Mouse (Mus musculus) kidney, embryonic 16.5 days (tissue): Measurements from ENCODE around the gene Kcnh4. TPM values are rescaled to one million over a fixed set of nuclear protein-coding genes. Genes with fewer than 3 reads are reported as not detected.
A peak's percentile ranks its signal among the peaks of the same experiment; 100 is the strongest.
"Not testable (repeated sequence)": the region's sequence is repeated elsewhere in the genome, so short reads cannot be mapped to it uniquely, and the experiment has no call there.

Experiments used
- ATAC-seq: fragments of 200-750 bp; cut with Nextera tagmentation; 2 replicates; pipeline ENCODE4 v1.8.0; 2017; ENCODE audit warnings: moderate TSS enrichment; ENCODE audit not compliant: low FRiP score, low TSS enrichment
- H3K27ac ChIP-seq: fragments of 300-500 bp; sonication (generic); 2 replicates; pipeline ENCODE4 v1.5.1; 2014; ENCODE audit warnings: low read length
- H3K27me3 ChIP-seq: fragments of 300-500 bp; sonication (generic); 2 replicates; pipeline ENCODE4 v1.6.1; 2014; ENCODE audit warnings: low read length, control low read depth, mixed read lengths; ENCODE audit not compliant: insufficient read depth
- H3K36me3 ChIP-seq: fragments of 300-500 bp; sonication (generic); 2 replicates; pipeline ENCODE4 v1.6.1; 2014; ENCODE audit warnings: low read length, control low read depth, mixed read lengths; ENCODE audit not compliant: insufficient read depth
- H3K4me1 ChIP-seq: fragments of 300-500 bp; sonication (generic); 2 replicates; pipeline ENCODE4 v1.6.1; 2014; ENCODE audit warnings: low read length, control low read depth, mixed read lengths; ENCODE audit not compliant: insufficient read depth
- H3K4me2 ChIP-seq: fragments of 300-500 bp; sonication (generic); replicated peaks from 2 replicates; pipeline ENCODE4 v1.6.1; 2014; ENCODE audit warnings: low read depth, low read length
- H3K4me3 ChIP-seq: fragments of 300-500 bp; sonication (generic); 2 replicates; pipeline ENCODE4 v1.5.1; 2014; ENCODE audit warnings: mild to moderate bottlenecking, low read length
- H3K9ac ChIP-seq: fragments of 300-500 bp; sonication (generic); replicated peaks from 2 replicates; pipeline ENCODE4 v1.6.1; 2014; ENCODE audit warnings: low read length
- H3K9me3 ChIP-seq: fragments of 300-500 bp; sonication (generic); 2 replicates; pipeline ENCODE4 v1.6.1; 2016; ENCODE audit warnings: low read length, control low read depth
- WGBS: fragments of 180-500 bp; shearing (Covaris S2); extraction: QIAGEN DNeasy Blood & Tissue Kit; methylation state at CpG from one replicate; pipeline ENCODE4 v1.1.7; 2014; 5-methylcytosine and 5-hydroxymethylcytosine counted together
- polyA plus RNA-seq: library from polyadenylated mRNA; unstranded; fragments of >200 nt; fragmentation: Nextera tagmentation; extraction: Ambion mirVana; gene quantifications from 2 replicates; pipeline ENCODE4 v1.2.1, GENCODE M21; 2015

Gene Kcnh4
- polyA plus RNA-seq: not detected in 2 replicates

DNA sequence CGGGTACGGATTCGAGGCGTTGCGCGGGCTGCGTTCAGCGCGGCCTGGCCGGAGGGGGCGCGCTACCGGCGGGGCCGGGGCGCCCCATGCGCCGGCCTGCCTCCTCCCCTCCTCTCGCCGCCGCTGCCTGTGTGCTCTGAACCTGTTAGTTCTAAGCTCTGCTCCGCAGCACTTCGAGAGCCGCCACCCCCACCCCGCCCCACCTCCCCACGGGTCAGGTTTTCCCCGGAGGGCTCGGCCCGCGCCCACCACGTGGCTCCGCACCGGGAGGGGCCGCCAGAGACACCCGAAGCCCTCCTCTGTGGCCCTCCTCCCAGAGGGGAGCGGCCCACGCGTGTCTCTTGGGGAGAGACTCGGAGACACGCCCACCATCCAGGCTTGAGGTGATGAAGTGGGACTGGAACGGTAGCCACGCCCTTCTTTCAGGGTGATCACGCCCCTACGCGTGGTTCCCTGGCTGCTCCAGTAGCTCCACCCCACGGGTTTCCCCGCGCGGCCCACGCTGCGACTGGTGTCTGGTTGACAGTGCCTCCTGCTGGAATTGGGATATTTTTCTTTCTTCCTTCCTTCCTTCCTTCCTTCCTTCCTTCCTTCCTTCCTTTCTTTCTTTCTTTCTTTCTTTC, at the start of gene Kcnh4:
TSS of gene Kcnh4 (minus strand) at position 332 of the 623 bp plus-strand sequence.
- ATAC-seq: no peak
- peaks cover 12% of the 10 kb centered on the region for H3K4me1 ChIP-seq
- WGBS: 2% methylated on average over 46 of the region's 51 CpGs
- H3K4me2 ChIP-seq: peak within 1 kb of the TSS; percentile 59
- H3K27ac ChIP-seq: no peak within 1 kb of the TSS
- H3K4me3 ChIP-seq: peak within 1 kb of the TSS; percentile 32
- no peaks in the 10 kb centered on the region for H3K9me3 ChIP-seq
- H3K9ac ChIP-seq: no peak within 1 kb of the TSS
- H3K27me3 ChIP-seq: peaks cover 30% of the 10 kb centered on the region
- H3K36me3 ChIP-seq: no peaks in the 10 kb centered on the region

DNA sequence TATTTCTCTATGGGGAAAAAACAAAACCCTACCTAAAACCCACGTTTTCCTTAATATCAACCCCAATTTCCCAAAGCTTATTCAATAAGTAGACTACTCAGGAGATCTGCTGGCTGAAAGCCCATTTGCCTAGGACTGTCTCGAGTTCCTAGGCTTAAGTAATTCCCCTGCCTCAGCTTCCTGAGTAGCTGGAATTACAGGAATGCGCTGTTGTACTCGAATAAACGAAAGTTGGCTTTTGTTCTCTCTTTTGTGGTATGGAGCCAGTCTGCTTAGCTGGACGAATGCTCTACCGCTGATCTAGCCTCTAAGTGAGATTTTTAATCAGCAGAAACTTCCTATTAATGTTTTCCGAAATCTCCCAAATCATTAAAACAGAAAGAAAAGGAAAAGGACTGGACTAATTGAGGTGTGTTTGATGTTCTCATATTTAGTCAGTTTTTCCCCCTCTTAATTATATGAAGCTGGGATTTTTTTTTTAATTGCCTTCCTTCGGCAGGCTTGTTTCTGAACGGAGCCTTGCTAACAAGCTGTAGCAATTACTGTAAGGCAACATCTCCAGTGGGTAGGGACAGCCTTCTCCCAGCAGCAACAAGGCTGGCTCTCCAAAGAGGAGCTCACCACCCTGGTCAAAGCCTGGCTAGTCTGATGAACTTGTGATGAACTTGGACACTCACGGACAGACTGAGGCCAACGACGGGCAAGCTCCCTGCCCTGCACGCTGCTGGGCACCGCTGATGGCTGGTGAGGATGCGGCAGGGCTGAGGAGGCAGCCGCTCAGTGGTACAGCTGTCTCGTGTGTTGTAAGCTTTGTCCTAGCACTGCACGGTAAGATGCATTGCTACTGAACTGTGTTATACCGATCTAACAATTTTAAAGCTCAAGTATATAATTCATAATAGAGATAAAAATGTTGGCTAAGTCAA, 46.9 kb upstream of the Kcnh4 start:
- no peaks in the 10 kb centered on the region for H3K27me3 ChIP-seq
- no peak overlapping the region for H3K4me2 ChIP-seq
- WGBS: 72% methylated on average over 20 of the region's 20 CpGs
- H3K27ac ChIP-seq: no peak overlapping the region
- H3K4me3 ChIP-seq: no peak overlapping the region
- H3K9me3 ChIP-seq: peaks cover 3% of the 10 kb centered on the region; the same call in 1 of the 2 replicates
- H3K36me3 ChIP-seq: peaks cover 27% of the 10 kb centered on the region
- peaks cover 8% of the 10 kb centered on the region for H3K4me1 ChIP-seq
- ATAC-seq: no peak
- H3K9ac ChIP-seq: no peak overlapping the region

DNA sequence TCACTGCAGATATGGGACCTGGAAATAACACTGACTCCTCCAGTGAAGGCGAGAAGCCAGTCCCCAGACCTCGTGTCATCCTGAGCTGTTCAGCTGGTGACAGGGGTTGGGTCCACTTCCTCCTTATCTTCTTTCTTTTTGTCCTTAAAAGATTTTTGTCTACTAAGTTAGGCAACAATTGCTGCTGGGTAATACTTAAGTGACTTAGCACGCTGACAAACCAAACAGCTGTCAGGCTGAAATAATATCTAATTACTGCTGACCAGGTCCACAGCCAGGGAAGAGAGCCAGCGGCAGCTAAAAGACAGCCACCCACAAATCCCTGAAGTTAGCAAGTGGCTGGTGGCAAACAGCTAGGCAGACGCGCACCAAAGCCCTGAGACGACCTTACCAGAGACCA, 45.8 kb upstream of the Kcnh4 start:
- Histone ChIP-seq H3K9me3 (peaks cover 3% of the 10 kb centered on the region; the same call in 1 of the 2 replicates), H3K27ac (no peak overlapping the region), H3K36me3 (peaks cover 33% of the 10 kb centered on the region), H3K4me3 (no peak overlapping the region), H3K4me2 (no peak overlapping the region), H3K27me3 (no peaks in the 10 kb centered on the region), H3K4me1 (peaks cover 3% of the 10 kb centered on the region; the same call in 1 of the 2 replicates), H3K9ac (no peak overlapping the region)
- no peak for ATAC-seq
- WGBS: 61% methylated on average over 7 of the region's 7 CpGs

DNA sequence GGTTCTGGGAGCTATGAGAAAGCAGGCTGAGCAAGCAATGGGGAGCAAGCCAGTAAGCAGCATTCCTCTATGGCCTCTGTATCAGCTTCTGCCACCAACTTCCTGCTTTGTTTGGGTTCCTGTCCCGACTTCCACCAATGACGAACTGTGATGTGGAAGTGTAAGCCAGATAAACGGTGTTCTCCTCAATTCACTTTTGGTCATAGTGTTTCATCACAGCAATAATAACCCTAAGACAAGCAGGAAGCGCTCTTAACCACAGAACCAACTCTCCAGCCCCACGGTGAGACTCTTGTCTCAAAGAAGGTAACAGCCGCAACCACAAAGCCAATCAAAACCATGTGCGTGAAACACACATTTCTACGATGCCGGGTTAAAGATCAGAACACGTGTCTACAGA, 44.7 kb upstream of the Kcnh4 start:
- no peak overlapping the region for H3K4me2 ChIP-seq
- peaks cover 33% of the 10 kb centered on the region for H3K36me3 ChIP-seq
- no peak overlapping the region for H3K4me3 ChIP-seq
- no peak overlapping the region for H3K27ac ChIP-seq
- H3K4me1 ChIP-seq: 0 out of 2 replicates have a peak, but pooled peaks cover 5% of the 10 kb centered on the region
- ATAC-seq: no peak
- H3K9me3 ChIP-seq: peaks cover 3% of the 10 kb centered on the region; the same call in 1 of the 2 replicates
- H3K9ac ChIP-seq: no peak overlapping the region
- WGBS: 95% methylated on average over 10 of the region's 10 CpGs
- no peaks in the 10 kb centered on the region for H3K27me3 ChIP-seq

DNA sequence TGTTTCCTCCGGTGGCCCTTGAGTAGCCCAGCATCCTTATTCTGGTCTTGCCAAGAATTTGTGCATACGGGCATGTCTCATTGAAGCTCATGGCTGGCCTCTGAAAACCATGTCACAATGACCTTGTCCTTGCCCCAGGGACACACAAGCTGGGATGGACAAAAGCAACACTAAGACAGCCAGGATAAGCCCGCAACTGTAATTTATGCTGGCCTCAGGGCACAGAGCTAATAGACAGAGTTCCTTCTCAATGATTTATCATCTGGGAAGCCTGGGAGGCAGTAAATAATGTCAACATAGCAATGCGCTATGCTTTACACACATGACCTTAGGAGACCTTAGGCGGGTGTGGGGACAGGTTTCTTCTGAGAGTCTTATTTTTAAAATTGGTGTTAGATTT, 39.7 kb upstream of the Kcnh4 start:
- H3K4me3 ChIP-seq: no peak overlapping the region
- H3K36me3 ChIP-seq: peaks cover 32% of the 10 kb centered on the region
- WGBS: 42% methylated on average over 5 of the region's 5 CpGs
- 0 out of 2 replicates have a peak, but pooled peaks cover 6% of the 10 kb centered on the region for H3K4me1 ChIP-seq
- peaks cover 3% of the 10 kb centered on the region; the same call in 1 of the 2 replicates for H3K9me3 ChIP-seq
- H3K9ac ChIP-seq: no peak overlapping the region
- H3K4me2 ChIP-seq: no peak overlapping the region
- no peaks in the 10 kb centered on the region for H3K27me3 ChIP-seq
- no peak for ATAC-seq
- no peak overlapping the region for H3K27ac ChIP-seq

DNA sequence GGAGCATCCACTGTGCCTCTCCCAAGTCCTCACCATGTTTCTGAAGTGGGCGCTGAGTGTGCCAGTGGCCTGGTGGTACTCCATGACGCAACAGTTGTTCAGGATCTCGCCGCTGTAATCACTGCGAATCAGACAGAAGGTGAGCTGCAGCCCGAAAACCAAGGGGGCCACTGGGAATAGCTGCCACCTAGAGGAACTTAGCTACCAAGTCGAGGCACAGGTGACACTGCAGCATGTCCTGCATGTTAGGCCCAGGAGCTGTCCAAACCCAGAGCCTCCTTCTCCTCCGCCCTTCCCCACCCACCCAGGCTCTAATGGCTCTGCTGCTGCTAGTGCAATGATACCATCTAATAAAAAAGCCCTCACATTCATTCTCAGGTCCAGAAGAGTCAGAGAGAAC, 36.8 kb upstream of the Kcnh4 start:
- H3K27ac ChIP-seq: no peak overlapping the region
- ATAC-seq: no peak

DNA sequence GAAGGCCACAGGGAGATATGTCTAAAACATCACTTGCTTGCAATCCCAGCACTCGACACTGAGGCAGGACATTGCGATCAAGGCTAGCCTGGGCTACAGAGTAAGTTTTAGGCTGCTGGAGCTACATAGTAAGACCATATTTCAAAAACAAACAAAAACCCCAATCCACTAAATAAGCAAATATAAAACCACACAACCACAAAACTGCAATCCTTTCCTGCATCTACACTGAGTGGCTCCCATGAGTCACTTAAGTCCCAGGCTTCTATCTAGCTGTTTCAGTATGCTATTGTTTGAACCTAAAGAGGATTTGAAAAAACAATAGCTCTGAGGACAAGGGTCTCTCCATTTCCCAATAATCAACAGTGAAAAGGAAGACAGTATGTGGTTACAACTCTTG, 35.6 kb upstream of the Kcnh4 start:
- WGBS: 92% methylated on average over 2 of the region's 2 CpGs
- H3K27ac ChIP-seq: no peak overlapping the region
- ATAC-seq: no peak
- H3K9me3 ChIP-seq: no peaks in the 10 kb centered on the region
- peaks cover 11% of the 10 kb centered on the region; the same call in 1 of the 2 replicates for H3K36me3 ChIP-seq
- no peak overlapping the region for H3K4me2 ChIP-seq
- no peak overlapping the region for H3K4me3 ChIP-seq
- H3K4me1 ChIP-seq: 0 out of 2 replicates have a peak, but pooled peaks cover 6% of the 10 kb centered on the region
- H3K9ac ChIP-seq: no peak overlapping the region
- H3K27me3 ChIP-seq: no peaks in the 10 kb centered on the region

More for the DNA sequence above, 36.8 kb upstream of the Kcnh4 start:
- Histone ChIP-seq H3K9me3 (no peaks in the 10 kb centered on the region), H3K4me1 (0 out of 2 replicates have a peak, but pooled peaks cover 6% of the 10 kb centered on the region), H3K27me3 (no peaks in the 10 kb centered on the region), H3K4me3 (no peak overlapping the region), H3K4me2 (no peak overlapping the region), H3K36me3 (peaks cover 11% of the 10 kb centered on the region; the same call in 1 of the 2 replicates), H3K9ac (no peak overlapping the region)
- WGBS: 72% methylated on average over 8 of the region's 8 CpGs

DNA sequence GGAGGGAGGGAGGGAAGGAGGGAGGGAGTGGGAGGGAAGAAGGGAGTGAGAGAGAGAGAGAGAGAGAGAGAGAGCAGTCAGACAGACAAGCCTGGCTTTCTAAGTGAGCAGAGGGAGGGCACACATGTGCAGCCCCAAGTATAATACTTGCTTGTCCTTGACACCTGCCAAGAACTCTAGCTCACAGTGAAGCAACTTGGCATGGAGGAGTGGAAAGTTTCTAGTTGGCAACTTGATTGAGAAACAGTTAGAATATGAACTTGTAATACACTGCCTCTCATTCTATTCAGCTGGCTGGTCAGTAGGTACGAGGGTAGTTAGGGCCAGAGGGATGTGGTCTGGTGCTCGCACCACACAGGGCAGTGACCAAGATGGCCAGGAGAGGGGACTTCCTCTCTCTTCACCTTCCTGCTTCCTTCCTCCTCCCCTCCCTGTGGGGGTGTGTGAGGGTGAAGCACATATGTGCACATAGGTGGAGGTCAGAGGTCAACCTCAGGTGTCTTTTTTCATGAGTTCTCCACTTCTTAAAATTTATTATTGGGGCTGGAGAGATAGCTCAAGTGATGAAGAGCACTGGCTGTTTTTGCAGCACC, 31.8 kb upstream of the Kcnh4 start:
- Histone ChIP-seq H3K4me3 (no peak overlapping the region), H3K9ac (no peak overlapping the region), H3K4me2 (no peak overlapping the region), H3K27ac (no peak overlapping the region), H3K9me3 (no peaks in the 10 kb centered on the region), H3K36me3 (peaks cover 10% of the 10 kb centered on the region; the same call in 1 of the 2 replicates), H3K4me1 (no peaks in the 10 kb centered on the region; the same call in 1 of the 2 replicates), H3K27me3 (no peaks in the 10 kb centered on the region)
- no peak for ATAC-seq
- 80% methylated on average over 2 of the region's 2 CpGs for WGBS

DNA sequence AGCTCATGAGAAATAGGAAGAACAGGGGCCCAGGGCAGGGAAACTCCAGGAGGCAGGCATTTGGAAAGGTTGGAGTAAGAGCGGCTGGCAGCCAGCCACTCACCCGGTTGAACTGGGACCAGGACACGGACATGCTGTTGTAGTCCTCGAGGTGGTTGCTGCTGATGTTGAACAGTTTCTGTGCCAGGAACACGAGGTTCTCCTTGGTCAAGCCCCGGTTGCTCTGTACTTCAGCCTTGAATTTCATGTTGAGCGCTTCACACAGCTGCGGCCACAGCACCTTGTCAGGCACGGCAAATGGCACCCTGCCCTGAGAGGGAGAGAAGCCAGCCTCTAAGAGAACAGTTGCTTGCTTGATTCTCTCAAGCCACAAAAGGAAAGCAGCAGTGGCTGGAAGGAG, 30.9 kb upstream of the Kcnh4 start:
- not testable (repeated sequence) for H3K9ac ChIP-seq, H3K9me3 ChIP-seq, H3K4me2 ChIP-seq, H3K4me1 ChIP-seq, H3K27me3 ChIP-seq, ATAC-seq, H3K4me3 ChIP-seq, H3K27ac ChIP-seq, H3K36me3 ChIP-seq
- 84% methylated on average over 9 of the region's 9 CpGs for WGBS
